Mouse (Mus musculus) neural tube, embryonic 14.5 days (tissue): ENCODE results near the gene Fbxl2. TPM values are rescaled to one million over a fixed set of nuclear protein-coding genes. Genes with fewer than 3 reads are reported as not detected.

Experiments used
- ATAC-seq: fragments of 200-750 bp; cut with Nextera tagmentation; 2 replicates; pipeline ENCODE4 v1.8.0; 2017; ENCODE audit warnings: low read depth, mild to moderate bottlenecking, moderate TSS enrichment, moderate library complexity
- H3K27ac ChIP-seq: fragments of 300-500 bp; sonication (generic); 2 replicates; pipeline ENCODE4 v1.5.1; 2014; ENCODE audit warnings: low read depth, mild to moderate bottlenecking, control low read depth, low read length, moderate library complexity, mixed read lengths
- H3K27me3 ChIP-seq: fragments of 300-500 bp; sonication (generic); 2 replicates; pipeline ENCODE4 v1.6.1; 2014; ENCODE audit warnings: low read length; ENCODE audit not compliant: control insufficient read depth, insufficient read depth
- H3K36me3 ChIP-seq: fragments of 300-500 bp; sonication (generic); 2 replicates; pipeline ENCODE4 v1.6.1; 2014; ENCODE audit warnings: low read length, mixed read lengths; ENCODE audit not compliant: control insufficient read depth, insufficient read depth
- H3K4me1 ChIP-seq: fragments of 300-500 bp; sonication (generic); 2 replicates; pipeline ENCODE4 v1.6.1; 2014; ENCODE audit warnings: low read length; ENCODE audit not compliant: control insufficient read depth, insufficient read depth
- H3K4me2 ChIP-seq: fragments of 300-500 bp; sonication (generic); 2 replicates; pipeline ENCODE4 v1.6.1; 2014; ENCODE audit warnings: mild to moderate bottlenecking, low read depth, low read length, control low read depth
- H3K4me3 ChIP-seq: fragments of 300-500 bp; sonication (generic); 2 replicates; pipeline ENCODE4 v1.5.1; 2014; ENCODE audit warnings: low read depth, low read length, control low read depth, mixed read lengths
- H3K9ac ChIP-seq: fragments of 300-500 bp; sonication (generic); replicated peaks from 2 replicates; pipeline ENCODE4 v1.6.1; 2014; ENCODE audit warnings: low read depth, mild to moderate bottlenecking, control low read depth, low read length, mixed read lengths
- H3K9me3 ChIP-seq: fragments of 300-500 bp; sonication (generic); 2 replicates; pipeline ENCODE4 v1.6.1; 2016; ENCODE audit warnings: low read length; ENCODE audit not compliant: control insufficient read depth
- WGBS: fragments of 180-500 bp; shearing (Covaris S2); extraction: QIAGEN DNeasy Blood & Tissue Kit; methylation state at CpG from one replicate; pipeline ENCODE4 v1.1.7; 2014; 5-methylcytosine and 5-hydroxymethylcytosine counted together
- polyA plus RNA-seq: library from polyadenylated mRNA; unstranded; fragments of >200 nt; fragmentation: Nextera tagmentation; extraction: Ambion mirVana; gene quantifications from 2 replicates; pipeline ENCODE4 v1.2.1, GENCODE M21; 2014

Fbxl2 gene
- polyA plus RNA-seq, 1 experiment from 2014 or later = 26.2 TPM

DNA sequence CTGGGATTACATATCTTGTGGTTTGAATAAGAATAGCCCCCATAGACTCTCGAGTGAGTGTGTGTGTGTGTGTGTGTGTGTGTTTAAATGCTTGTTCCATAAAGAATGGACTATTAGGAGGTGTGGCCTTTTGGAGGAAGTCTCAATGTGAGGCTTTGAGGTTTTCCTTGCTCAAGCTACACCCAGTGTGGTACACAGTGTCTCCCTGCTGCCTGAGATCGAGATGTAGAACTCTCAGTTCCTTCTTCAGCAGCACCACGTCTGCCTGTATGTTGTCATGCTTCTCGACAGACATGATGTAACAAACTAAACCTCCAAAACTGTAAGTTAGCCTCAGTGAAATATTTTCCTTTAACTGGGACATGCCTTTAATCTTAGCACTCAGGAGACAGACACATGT is 117.4 kb downstream of the Fbxl2 start:
- 84% methylated on average over 4 of the region's 4 CpGs for WGBS
- Histone ChIP-seq H3K27ac (no peak overlapping the region), H3K4me3 (no peak overlapping the region), H3K4me1 (peaks cover 15% of the 10 kb centered on the region), H3K4me2 (no peak overlapping the region), H3K9ac (no peak overlapping the region), H3K27me3 (no peaks in the 10 kb centered on the region; the same call in 1 of the 2 replicates), H3K36me3 (peaks cover 16% of the 10 kb centered on the region; the same call in 1 of the 2 replicates), H3K9me3 (no peaks in the 10 kb centered on the region)
- ATAC-seq = no peak

DNA sequence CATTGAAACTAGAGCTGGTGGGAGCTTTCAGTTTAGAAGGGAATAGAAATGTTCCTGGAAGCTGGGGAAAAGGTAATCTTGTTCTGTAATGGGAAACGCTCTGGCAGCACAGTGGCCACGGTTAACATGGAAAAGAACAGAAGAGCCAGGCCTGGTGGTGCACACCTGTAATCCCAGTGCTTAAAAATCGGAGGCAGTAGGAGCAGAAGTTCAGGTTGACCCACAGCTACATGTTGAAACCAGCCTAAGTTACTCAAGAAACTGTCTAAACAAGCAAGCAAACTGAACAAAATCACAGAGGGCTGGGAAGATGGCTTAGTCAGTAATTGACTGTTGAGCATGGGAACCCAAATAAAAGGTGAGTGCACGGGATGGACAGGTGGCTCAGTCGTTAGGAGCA is 121.1 kb downstream of the Fbxl2 start:
- ATAC-seq = no peak

DNA sequence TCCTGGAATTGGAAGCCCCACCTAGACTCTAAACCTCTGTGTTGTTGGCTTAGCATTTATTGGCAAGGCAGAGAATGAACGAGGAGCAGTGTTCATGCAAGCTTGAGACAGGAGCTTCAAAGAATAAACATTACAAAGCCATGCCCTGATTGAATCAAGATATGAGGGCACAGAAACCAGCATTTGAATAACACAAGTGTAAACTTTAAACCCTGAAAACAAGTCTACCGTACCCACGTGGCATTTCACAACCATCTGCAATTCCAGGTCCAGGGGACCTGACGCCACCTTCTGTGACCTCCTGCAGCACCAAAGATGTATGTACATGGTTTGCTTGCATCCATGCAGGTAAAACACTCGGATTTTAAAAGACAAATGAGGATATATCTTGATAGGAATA is 123.3 kb downstream of the Fbxl2 start:
- WGBS = 97% methylated on average over 5 of the region's 5 CpGs
- no peaks in the 10 kb centered on the region for H3K4me1 ChIP-seq
- H3K27ac ChIP-seq = no peak overlapping the region
- no peaks in the 10 kb centered on the region for H3K27me3 ChIP-seq
- no peak overlapping the region for H3K9ac ChIP-seq
- no peak overlapping the region for H3K4me2 ChIP-seq
- H3K36me3 ChIP-seq = peaks cover 44% of the 10 kb centered on the region
- ATAC-seq = no peak
- H3K9me3 ChIP-seq = no peaks in the 10 kb centered on the region
- H3K4me3 ChIP-seq = no peak overlapping the region

More for the DNA sequence above, 121.1 kb downstream of the Fbxl2 start:
- Histone ChIP-seq H3K27ac (no peak overlapping the region), H3K4me1 (no peaks in the 10 kb centered on the region), H3K4me3 (no peak overlapping the region), H3K27me3 (no peaks in the 10 kb centered on the region), H3K4me2 (no peak overlapping the region), H3K36me3 (peaks cover 33% of the 10 kb centered on the region; the same call in 1 of the 2 replicates), H3K9ac (no peak overlapping the region), H3K9me3 (no peaks in the 10 kb centered on the region)
- whole genome bisulfite sequencing = 92% methylated on average over 5 of the region's 5 CpGs

DNA sequence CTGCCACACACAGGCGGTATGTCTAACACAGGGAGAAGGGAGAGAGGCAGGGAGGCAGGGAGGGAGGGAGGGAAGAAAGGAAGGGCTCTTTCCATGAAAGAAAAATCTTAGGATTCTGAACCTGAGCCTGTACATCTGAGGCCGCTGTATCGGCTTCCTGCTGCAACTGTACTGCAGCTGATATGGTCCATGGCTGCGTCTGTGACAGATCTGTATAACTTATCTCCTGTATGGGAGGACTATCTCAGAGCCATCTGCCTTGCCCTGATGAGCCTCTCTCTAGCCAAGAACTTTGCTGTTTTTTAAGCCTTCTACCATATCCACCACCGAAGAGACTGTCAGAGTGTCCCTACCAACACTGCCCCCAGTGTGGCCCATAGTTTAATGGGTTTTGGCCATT is 130.2 kb downstream of the Fbxl2 start:
- no peak overlapping the region for H3K4me3 ChIP-seq
- no peak overlapping the region for H3K9ac ChIP-seq
- H3K4me1 ChIP-seq = no peaks in the 10 kb centered on the region
- no peak overlapping the region for H3K4me2 ChIP-seq
- no peaks in the 10 kb centered on the region for H3K27me3 ChIP-seq
- ATAC-seq = no peak
- peaks cover 56% of the 10 kb centered on the region for H3K36me3 ChIP-seq
- H3K27ac ChIP-seq = no peak overlapping the region
- WGBS = 96% methylated on average over 5 of the region's 5 CpGs
- no peaks in the 10 kb centered on the region for H3K9me3 ChIP-seq

Other genes starting within 250 kb of the Fbxl2 start
- 43.7 and 48.9 TPM in 2 replicates for gene Ubp1, start 115.3 kb downstream of the Fbxl2 start, polyA plus RNA-seq
- 0.45 and 0.52 TPM in 2 replicates for gene Susd5, start 10.9 kb upstream of the Fbxl2 start, polyA plus RNA-seq